In the genomic region with DNA sequence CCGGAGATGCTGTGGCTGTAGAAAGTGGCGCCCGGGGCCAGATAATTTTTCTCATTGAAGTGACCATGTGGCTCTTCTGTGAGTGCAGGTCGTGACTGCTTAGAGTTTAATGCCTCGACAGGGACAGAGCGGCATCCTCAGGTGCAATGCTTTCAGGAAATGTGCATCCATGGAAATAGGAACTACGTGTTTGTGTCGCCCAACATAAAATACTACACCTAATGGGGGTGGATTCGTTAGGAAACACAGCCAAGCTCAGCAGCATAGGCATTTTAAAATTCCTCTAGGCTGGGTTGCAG, we compare ENCODE assay signal across 8 mouse cellular contexts. TPM values are rescaled to one million over a fixed set of nuclear protein-coding genes. Genes with fewer than 3 reads are reported as not detected.
A peak's percentile ranks its signal among the peaks of the same experiment; 100 is the strongest.
DNase-seq lines count a peak whose midpoint lies in the region; ATAC-seq and TF ChIP-seq lines count a peak whose summit lies in the region.

No protein-coding gene starts in this region.

- dilution Hi-C loops in CH12.LX (cut with MboI; ENCODE audit: extremely low pct_ligation_motif_present, extremely low pct_unique_long_range_greater_than_20kb, low sequenced_read_pairs) = no loop called here

- H3K27ac ChIP-seq in heart, embryonic 11.5 days (ENCODE audit: low read depth, low read length) = peak overlapping the region; percentile 94
- H3K27ac ChIP-seq in CH12.LX (ENCODE audit: insufficient read depth, low read depth) (peak overlapping the region; percentile 78), macrophage (no peak overlapping the region; the same call in 1 of the 2 replicates)
- peak overlapping the region; percentile 100 for H3K27ac ChIP-seq in hindbrain, postnatal 0 days

- H3K4me3 ChIP-seq in heart, embryonic 11.5 days (ENCODE audit: low read depth, low read length) = peak overlapping the region; percentile 83
- H3K4me3 ChIP-seq in CH12.LX (replicated peaks in 1 of 3; ENCODE audit: low read depth in 2 of 3, low read length in 2 of 3, poor library complexity in 1 of 3) (peak overlapping the region; percentile 82 to 87 (median 82)), macrophage (ENCODE audit: inconsistent target) (peak overlapping the region; percentile 47)
- peak overlapping the region; percentile 84 for H3K4me3 ChIP-seq in hindbrain, postnatal 0 days (ENCODE audit: low read length)

- TF ChIP-seq RAD21 in CH12.LX (IDR thresholded peaks at IDR 0.05; ENCODE audit: low read depth, low read length) = no peak; the same call in none of the 2 replicates

- H3K79me2 ChIP-seq in CH12.LX (replicated peaks; ENCODE audit: control insufficient read depth, extremely low read depth, insufficient read depth, poor library complexity, severe bottlenecking) (peaks cover 23% of the 10 kb centered on the region), macrophage (ENCODE audit: inconsistent target) (peaks cover 51% of the 10 kb centered on the region)

- H3K36me3 ChIP-seq in heart, embryonic 11.5 days (ENCODE audit: control insufficient read depth, insufficient read depth, low read length) = no peaks in the 10 kb centered on the region
- peaks cover 0 to 2% of the 10 kb centered on the region in 2 experiments for H3K36me3 ChIP-seq in CH12.LX (replicated peaks in 1 of 2; ENCODE audit: control insufficient read depth in 1 of 2, insufficient read depth in 1 of 2, low read length in 1 of 2)
- H3K36me3 ChIP-seq in hindbrain, postnatal 0 days (ENCODE audit: insufficient read depth, low read length) = no peaks in the 10 kb centered on the region
- H3K36me3 ChIP-seq in macrophage (ENCODE audit: inconsistent target) = no peaks in the 10 kb centered on the region

- 0% methylated on average over 9 of the region's 9 CpGs for WGBS in heart, embryonic 11.5 days (ENCODE audit: insufficient replicate concordance)
- 0% methylated on average over 9 of the region's 9 CpGs for WGBS in hindbrain, postnatal 0 days
- WGBS in macrophage (ENCODE audit: missing documents) = under 1% methylated on average over 9 of the region's 9 CpGs

- H3K9ac ChIP-seq in heart, embryonic 11.5 days (ENCODE audit: low read depth, low read length) = peak overlapping the region; percentile 92
- H3K9ac ChIP-seq in CH12.LX (ENCODE audit: insufficient read depth, low read depth) = peak overlapping the region; percentile 74
- peak overlapping the region; percentile 99 for H3K9ac ChIP-seq in hindbrain, postnatal 0 days (replicated peaks; ENCODE audit: low read length)

- no peaks in the 10 kb centered on the region for H3K27me3 ChIP-seq in heart, embryonic 11.5 days (ENCODE audit: control insufficient read depth, insufficient read depth, low read length)
- H3K27me3 ChIP-seq in CH12.LX (replicated peaks) = no peaks in the 10 kb centered on the region
- no peaks in the 10 kb centered on the region for H3K27me3 ChIP-seq in hindbrain, postnatal 0 days (ENCODE audit: insufficient read depth, low read length)

- in situ Hi-C loops in CH12.LX (cut with MboI; ENCODE audit: low pct_ligation_motif_present, low pct_unique_long_range_greater_than_20kb, low sequenced_read_pairs) = no loop called here

- no peaks in the 10 kb centered on the region for H3K9me3 ChIP-seq in heart, embryonic 11.5 days (replicated peaks; ENCODE audit: control insufficient read depth, low read length)
- peaks cover 5% of the 10 kb centered on the region for H3K9me3 ChIP-seq in CH12.LX (replicated peaks; ENCODE audit: low read length)
- no peaks in the 10 kb centered on the region for H3K9me3 ChIP-seq in hindbrain, postnatal 0 days (ENCODE audit: low read length)

- peak overlapping the region; percentile 56 for H3K4me2 ChIP-seq in heart, embryonic 11.5 days
- peak overlapping the region; percentile 95 for H3K4me2 ChIP-seq in CH12.LX (ENCODE audit: insufficient read depth, low read depth, poor library complexity, severe bottlenecking)
- peak overlapping the region; percentile 68 for H3K4me2 ChIP-seq in hindbrain, postnatal 0 days (ENCODE audit: low read depth, low read length)

- intact Hi-C loops in heart, postnatal 36 days (cut with DNase I) = loop anchor here (5.0 kb wide), 4 partner anchors 76 to 561 kb away; a partner anchor contains a TSS

- peak in 1 of 2 experiments; percentile 50; a peak in 2 of 4 replicates for TF ChIP-seq CTCF in CH12.LX (conservative IDR thresholded peaks at IDR 0.05 in 1 of 2, IDR thresholded peaks at IDR 0.05 in 1 of 2; ENCODE audit: low read depth in 2 of 2, low read length in 2 of 2)
- no peak for TF ChIP-seq CTCF in hindbrain, postnatal 0 days (IDR thresholded peaks at IDR 0.05; ENCODE audit: low read depth)

- no peak for TF ChIP-seq EP300 in CH12.LX (IDR thresholded peaks at IDR 0.05; ENCODE audit: low read length)

- H3K4me1 ChIP-seq in heart, embryonic 11.5 days (ENCODE audit: control insufficient read depth, insufficient read depth, low read length) = 0 out of 2 replicates have a peak, but pooled peaks cover 2% of the 10 kb centered on the region
- peaks cover 2 to 13% of the 10 kb centered on the region in 2 experiments; a peak in 3 of 4 replicates for H3K4me1 ChIP-seq in CH12.LX (ENCODE audit: control insufficient read depth in 1 of 2, insufficient read depth in 2 of 2)
- no peaks in the 10 kb centered on the region for H3K4me1 ChIP-seq in hindbrain, postnatal 0 days (ENCODE audit: insufficient read depth, low read length)

- DNase-seq in heart, postnatal 36 days = no peak
- DNase-seq in CH12.LX (ENCODE audit: extremely low read depth) = peak; percentile 64
- peak; percentile 82 for DNase-seq in hindbrain, postnatal 0 days (ENCODE audit: low spot score)
- DNase-seq in ovary, postnatal 36 days (ENCODE audit: low spot score) = no peak
- no peak for DNase-seq in thymus, postnatal 10 days (ENCODE audit: low spot score in 2 of 2)

- no peak for TF ChIP-seq POLR2A in CH12.LX (IDR thresholded peaks at IDR 0.05; ENCODE audit: low read depth, low read length)

- ATAC-seq in heart, embryonic 11.5 days (replicated peaks; ENCODE audit: insufficient number of reproducible peaks, low FRiP score, low TSS enrichment) = no peak
- ATAC-seq in common myeloid progenitor, adult 5-6 weeks (replicated peaks; ENCODE audit: low read depth, poor library complexity, severe bottlenecking) = peak; percentile 47
- no peak for ATAC-seq in hindbrain, postnatal 0 days

TF ChIP-seq in CH12.LX, 34 proteins besides CTCF, POLR2A, EP300 and RAD21:
- TF ChIP-seq BHLHE40 (IDR thresholded peaks at IDR 0.05; ENCODE audit: low read depth, low read length) (no peak), CHD1 (IDR thresholded peaks at IDR 0.05; ENCODE audit: low read depth, low read length) (peak; percentile 70; the same call in 1 of the 2 replicates), SIN3A (IDR thresholded peaks at IDR 0.05; ENCODE audit: low read length) (peak; percentile 57), MXI1 (IDR thresholded peaks at IDR 0.05; ENCODE audit: low read depth, low read length) (peak; percentile 72), MAZ (IDR thresholded peaks at IDR 0.05; ENCODE audit: low read depth, low read length) (no peak), MYC (IDR thresholded peaks at IDR 0.05; ENCODE audit: low read depth, low read length) (peak; percentile 82)

RNA-seq across cellular contexts. Expression of a gene that starts 1.1 kb away (rescaled TPM):
- 14.7 and 17.2 TPM in 2 replicates for polyA plus RNA-seq in heart, embryonic 11.5 days (2014; fragmentation: Nextera tagmentation; extraction: Ambion mirVana)
- 10 to 100 TPM; 14.3 to 17.9 TPM for total RNA-seq in heart, postnatal 36 days (2021)
- total RNA-seq in CH12.LX (2012; rRNA removed) (10.5 and 11.0 TPM in 2 replicates), CH12.LX (2014; rRNA removed) (18.0 and 19.9 TPM in 2 replicates)
- polyA plus RNA-seq in CH12.LX (2012; ENCODE audit: insufficient read length, low read depth) (13.4 and 13.9 TPM in 2 replicates), macrophage (2018) (9.9 to 11.3 TPM (median 9.9 TPM) in 3 replicates)
- 30.1 and 30.8 TPM in 2 replicates for total RNA-seq in common myeloid progenitor, adult 5-6 weeks (2017)
- total RNA-seq in hindbrain, postnatal 0 days (2014; rRNA removed) = 89.5 and 105 TPM in 2 replicates
- 22.3 and 23.3 TPM in 2 replicates for polyA plus RNA-seq in hindbrain, postnatal 0 days (2015; fragmentation: Nextera tagmentation; extraction: Ambion mirVana)
- 100 to 1,000 TPM in 2 of 26 experiments, 10 to 100 TPM in 24; 16.9 to 103 (median 60.3) TPM for total RNA-seq in macrophage (2018; cell fraction: chromatin; rRNA removed)
- total RNA-seq in macrophage (2018; cell fraction: cytosol; rRNA removed) = 10 to 100 TPM in 25 of 26 experiments, 1 to 10 TPM in 1; 8.5 to 21.7 (median 14.7) TPM
- total RNA-seq in macrophage (2018; cell fraction: nucleus; rRNA removed) = 10 to 100 TPM; 14.2 to 52.8 (median 30.4) TPM

Comparison
In these comparisons a context has a peak if more than half of its experiments do, and no peak if none do; other contexts are left out.
1. DNase-seq: peak in CH12.LX (single experiment) and hindbrain, postnatal 0 days (single experiment); none in heart, postnatal 36 days (0 of 2), ovary, postnatal 36 days (single experiment) and thymus, postnatal 10 days (0 of 2).
2. Peak in every context shown above with its lines, with median percentiles within 50 percentile points of each other: H3K4me2 ChIP-seq, H3K4me3 ChIP-seq and H3K9ac ChIP-seq.